Mouse (Mus musculus) kidney, embryonic 15.5 days (tissue): ENCODE measurements around the gene Podxl2. TPM values are rescaled to one million over a fixed set of nuclear protein-coding genes. Genes with fewer than 3 reads are reported as not detected.
A peak's percentile ranks its signal among the peaks of the same experiment; 100 is the strongest.

Source experiments
- ATAC-seq: fragments of 200-750 bp; cut with Nextera tagmentation; replicated peaks from 2 replicates; pipeline ENCODE4 v1.8.0; 2017; ENCODE audit warnings: moderate TSS enrichment; ENCODE audit not compliant: low FRiP score
- H3K27ac ChIP-seq: fragments of 300-500 bp; sonication (generic); 2 replicates; pipeline ENCODE4 v1.5.1; 2015; ENCODE audit warnings: mild to moderate bottlenecking, inconsistent platforms
- H3K27me3 ChIP-seq: fragments of 300-500 bp; sonication (generic); 2 replicates; pipeline ENCODE4 v1.6.1; 2015; ENCODE audit warnings: inconsistent platforms
- H3K36me3 ChIP-seq: fragments of 300-500 bp; sonication (generic); 2 replicates; pipeline ENCODE4 v1.6.1; 2015; ENCODE audit warnings: inconsistent platforms
- H3K4me1 ChIP-seq: fragments of 300-500 bp; sonication (generic); 2 replicates; pipeline ENCODE4 v1.6.1; 2015; ENCODE audit warnings: inconsistent platforms
- H3K4me2 ChIP-seq: fragments of 300-500 bp; sonication (generic); 2 replicates; pipeline ENCODE4 v1.6.1; 2015; ENCODE audit warnings: moderate library complexity, mild to moderate bottlenecking, inconsistent platforms
- H3K4me3 ChIP-seq: fragments of 300-500 bp; sonication (generic); replicated peaks from 2 replicates; pipeline ENCODE4 v1.5.1; 2015; ENCODE audit warnings: mild to moderate bottlenecking, inconsistent platforms
- H3K9ac ChIP-seq: fragments of 300-500 bp; sonication (generic); 2 replicates; pipeline ENCODE4 v1.6.1; 2015; ENCODE audit warnings: mild to moderate bottlenecking, inconsistent platforms
- H3K9me3 ChIP-seq: fragments of 300-500 bp; sonication (generic); replicated peaks from 2 replicates; pipeline ENCODE4 v1.6.1; 2016; ENCODE audit warnings: inconsistent platforms
- WGBS: fragments of 180-500 bp; shearing (Covaris S2); methylation state at CpG from one replicate; pipeline ENCODE4 v1.1.7; 2015; ENCODE audit warnings: mixed read lengths; 5-methylcytosine and 5-hydroxymethylcytosine counted together
- polyA plus RNA-seq: library from polyadenylated mRNA; unstranded; fragments of >200 nt; fragmentation: Nextera tagmentation; extraction: Ambion mirVana; gene quantifications from 2 replicates; pipeline ENCODE4 v1.2.1, GENCODE M21; 2015

Podxl2 gene
- polyA plus RNA-seq, 1 experiment from 2014 or later: 55.0 TPM

- WGBS: 82% methylated on average over 3 of the region's 3 CpGs
- H3K36me3 ChIP-seq: no peaks in the 10 kb centered on the region
- H3K4me3 ChIP-seq: no peak overlapping the region
- no peak overlapping the region for H3K9ac ChIP-seq
- H3K4me1 ChIP-seq: peaks cover 21% of the 10 kb centered on the region
- no peak overlapping the region for H3K27ac ChIP-seq
- H3K9me3 ChIP-seq: no peaks in the 10 kb centered on the region
- no peak for ATAC-seq
- no peaks in the 10 kb centered on the region for H3K27me3 ChIP-seq
- H3K4me2 ChIP-seq: no peak overlapping the region
Measured at GRCm38 (mm10) chr6:88816913-88817312, 57.9 kb downstream of the Podxl2 start.

GRCm38 (mm10) chr6:88815489-88815888 is 59.4 kb downstream of the Podxl2 start:
- H3K36me3 ChIP-seq: no peaks in the 10 kb centered on the region
- H3K4me1 ChIP-seq: peaks cover 27% of the 10 kb centered on the region
- H3K27me3 ChIP-seq: no peaks in the 10 kb centered on the region
- no peak overlapping the region for H3K27ac ChIP-seq
- H3K4me3 ChIP-seq: no peak overlapping the region
- H3K4me2 ChIP-seq: no peak overlapping the region
- H3K9ac ChIP-seq: no peak overlapping the region
- ATAC-seq: no peak
- no peaks in the 10 kb centered on the region for H3K9me3 ChIP-seq
- WGBS: 88% methylated on average over 3 of the region's 3 CpGs

GRCm38 (mm10) chr6:88815036-88815435 is 59.8 kb downstream of the Podxl2 start:
- ATAC-seq: no peak
- WGBS: 80% methylated on average over 3 of the region's 3 CpGs
- no peak overlapping the region for H3K4me3 ChIP-seq
- peaks cover 31% of the 10 kb centered on the region for H3K4me1 ChIP-seq
- H3K4me2 ChIP-seq: no peak overlapping the region
- H3K27me3 ChIP-seq: no peaks in the 10 kb centered on the region
- no peaks in the 10 kb centered on the region for H3K9me3 ChIP-seq
- H3K27ac ChIP-seq: no peak overlapping the region
- no peaks in the 10 kb centered on the region for H3K36me3 ChIP-seq
- no peak overlapping the region for H3K9ac ChIP-seq

DNA sequence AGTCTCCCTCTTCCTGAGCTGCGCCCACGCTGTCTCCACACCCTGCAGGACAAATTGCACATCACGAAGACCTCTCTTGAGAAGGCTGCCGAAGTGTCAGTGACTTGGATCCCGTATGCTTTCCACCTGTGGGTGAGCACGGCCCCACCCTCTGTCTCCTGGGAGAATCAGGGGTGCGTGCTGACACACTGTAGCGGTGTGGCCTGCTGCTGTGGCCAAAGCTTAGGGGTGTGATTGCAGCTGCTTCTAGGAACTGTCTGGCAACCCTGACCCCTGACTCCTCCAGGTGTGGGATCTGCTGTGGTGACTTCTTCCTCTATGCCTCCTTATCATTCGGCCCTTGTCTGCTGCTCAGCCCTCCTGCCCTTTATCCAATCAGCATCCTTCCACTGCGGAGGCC is 61.0 kb downstream of the Podxl2 start:
- WGBS: 73% methylated on average over 10 of the region's 10 CpGs
- H3K36me3 ChIP-seq: no peaks in the 10 kb centered on the region
- no peak overlapping the region for H3K27ac ChIP-seq
- no peaks in the 10 kb centered on the region for H3K9me3 ChIP-seq
- H3K4me3 ChIP-seq: no peak overlapping the region
- no peaks in the 10 kb centered on the region for H3K27me3 ChIP-seq
- H3K4me1 ChIP-seq: peaks cover 38% of the 10 kb centered on the region
- H3K4me2 ChIP-seq: no peak overlapping the region
- ATAC-seq: no peak
- H3K9ac ChIP-seq: no peak overlapping the region

- ATAC-seq: no peak
- H3K27ac ChIP-seq: peak overlapping the region; percentile 88
Measured at GRCm38 (mm10) chr6:88812886-88813285, 62.0 kb downstream of the Podxl2 start.

DNA sequence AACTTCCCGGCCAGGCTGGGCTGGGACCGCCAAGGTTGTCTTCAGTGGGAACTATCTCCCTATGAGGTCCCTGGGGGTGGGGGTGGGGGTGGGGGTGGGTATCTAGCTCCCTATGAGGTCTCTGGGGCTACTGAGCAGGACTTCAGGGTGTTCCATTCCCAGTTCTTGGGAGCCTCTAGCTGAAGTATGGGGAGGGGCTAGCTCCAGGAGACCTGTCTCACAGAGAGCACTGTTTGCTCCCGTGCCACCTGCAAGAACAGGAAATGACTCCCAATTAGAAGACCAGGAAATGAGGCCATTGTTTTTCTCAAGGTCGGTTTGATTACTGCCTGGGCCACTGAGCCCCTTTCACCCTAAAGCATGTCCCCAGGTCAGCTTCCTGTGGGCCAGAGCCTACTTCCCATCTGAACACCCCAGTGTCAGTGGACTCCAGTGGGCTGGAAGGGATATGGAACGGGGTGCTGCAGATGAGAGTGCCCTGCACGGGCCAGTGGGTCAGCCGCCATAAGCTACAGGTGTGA is 62.9 kb downstream of the Podxl2 start:
- H3K27me3 ChIP-seq: no peaks in the 10 kb centered on the region
- peaks cover 42% of the 10 kb centered on the region for H3K4me1 ChIP-seq
- H3K9ac ChIP-seq: no peak overlapping the region
- H3K27ac ChIP-seq: peak overlapping the region; percentile 88
- H3K4me2 ChIP-seq: no peak overlapping the region
- H3K9me3 ChIP-seq: no peaks in the 10 kb centered on the region
- no peak overlapping the region for H3K4me3 ChIP-seq
- 32% methylated on average over 7 of the region's 7 CpGs for WGBS
- H3K36me3 ChIP-seq: no peaks in the 10 kb centered on the region
- ATAC-seq: no peak; the same call in 1 of the 2 replicates

More at GRCm38 (mm10) chr6:88812886-88813285, 62.0 kb downstream of the Podxl2 start:
- H3K4me1 ChIP-seq: peaks cover 38% of the 10 kb centered on the region
- no peaks in the 10 kb centered on the region for H3K9me3 ChIP-seq
- 68% methylated on average over 3 of the region's 3 CpGs for WGBS
- no peak overlapping the region for H3K4me3 ChIP-seq
- no peaks in the 10 kb centered on the region for H3K36me3 ChIP-seq
- no peak overlapping the region for H3K4me2 ChIP-seq
- no peak overlapping the region for H3K9ac ChIP-seq
- H3K27me3 ChIP-seq: no peaks in the 10 kb centered on the region

DNA sequence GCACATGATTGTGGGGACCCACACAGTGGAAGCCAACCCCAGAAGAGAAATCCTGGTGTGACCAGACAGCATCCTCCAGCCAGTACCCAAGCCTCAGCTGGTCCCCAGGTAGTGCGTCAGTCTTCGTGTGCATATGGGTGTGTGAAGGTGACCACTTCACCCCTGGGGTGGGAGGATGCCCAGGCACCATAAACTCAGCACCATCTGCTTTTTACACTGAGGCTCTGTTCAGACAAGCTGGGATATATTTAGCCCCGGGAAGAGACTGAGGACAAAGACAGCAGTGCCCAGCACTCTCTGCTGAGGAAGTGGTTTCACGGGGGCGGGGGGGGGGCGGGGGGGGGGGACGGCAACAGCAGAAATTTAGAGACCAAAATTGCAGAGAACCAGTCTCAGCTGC is 63.4 kb downstream of the Podxl2 start:
- H3K9me3 ChIP-seq: no peaks in the 10 kb centered on the region
- no peak overlapping the region for H3K4me3 ChIP-seq
- no peaks in the 10 kb centered on the region for H3K36me3 ChIP-seq
- no peak overlapping the region for H3K4me2 ChIP-seq
- H3K27me3 ChIP-seq: no peaks in the 10 kb centered on the region
- ATAC-seq: no peak
- H3K4me1 ChIP-seq: peaks cover 43% of the 10 kb centered on the region
- H3K9ac ChIP-seq: no peak overlapping the region
- H3K27ac ChIP-seq: peak overlapping the region; percentile 88
- 22% methylated on average over 7 of the region's 7 CpGs for WGBS

- ATAC-seq: no peak
- no peak overlapping the region for H3K4me2 ChIP-seq
- H3K4me3 ChIP-seq: no peak overlapping the region
- H3K27ac ChIP-seq: 0 out of 2 replicates have a peak overlapping the region, but pooled peaks have one; percentile 41
- H3K36me3 ChIP-seq: no peaks in the 10 kb centered on the region
- no peaks in the 10 kb centered on the region for H3K9me3 ChIP-seq
- no peaks in the 10 kb centered on the region for H3K27me3 ChIP-seq
- H3K9ac ChIP-seq: no peak overlapping the region
- peaks cover 43% of the 10 kb centered on the region for H3K4me1 ChIP-seq
- WGBS: 22% methylated on average over 3 of the region's 3 CpGs
Measured at GRCm38 (mm10) chr6:88810291-88810690, 64.6 kb downstream of the Podxl2 start.

GRCm38 (mm10) chr6:88809091-88810037 is 65.5 kb downstream of the Podxl2 start:
- no peak overlapping the region for H3K4me2 ChIP-seq
- no peaks in the 10 kb centered on the region for H3K9me3 ChIP-seq
- no peak for ATAC-seq
- H3K27ac ChIP-seq: 0 out of 2 replicates have a peak overlapping the region, but pooled peaks have one; percentile 41
- H3K36me3 ChIP-seq: no peaks in the 10 kb centered on the region
- H3K4me1 ChIP-seq: peaks cover 43% of the 10 kb centered on the region
- no peak overlapping the region for H3K4me3 ChIP-seq
- H3K27me3 ChIP-seq: no peaks in the 10 kb centered on the region
- no peak overlapping the region for H3K9ac ChIP-seq
- WGBS: 59% methylated on average over 23 of the region's 23 CpGs

- no peak overlapping the region for H3K27ac ChIP-seq
- H3K9ac ChIP-seq: no peak overlapping the region
- no peaks in the 10 kb centered on the region for H3K27me3 ChIP-seq
- no peak for ATAC-seq
- no peaks in the 10 kb centered on the region for H3K36me3 ChIP-seq
- no peaks in the 10 kb centered on the region for H3K9me3 ChIP-seq
- 86% methylated on average over 17 of the region's 17 CpGs for WGBS
- no peak overlapping the region for H3K4me3 ChIP-seq
- peaks cover 26% of the 10 kb centered on the region for H3K4me1 ChIP-seq
- no peak overlapping the region for H3K4me2 ChIP-seq
Measured at GRCm38 (mm10) chr6:88804966-88805577, 69.8 kb downstream of the Podxl2 start.

GRCm38 (mm10) chr6:88803957-88804695 is 70.7 kb downstream of the Podxl2 start:
- WGBS: 84% methylated on average over 4 of the region's 4 CpGs
- no peak overlapping the region for H3K4me2 ChIP-seq
- no peak overlapping the region for H3K27ac ChIP-seq
- no peak overlapping the region for H3K9ac ChIP-seq
- no peak for ATAC-seq
- no peak overlapping the region for H3K4me3 ChIP-seq
- H3K9me3 ChIP-seq: no peaks in the 10 kb centered on the region
- no peaks in the 10 kb centered on the region for H3K36me3 ChIP-seq
- no peaks in the 10 kb centered on the region for H3K27me3 ChIP-seq
- peaks cover 17% of the 10 kb centered on the region for H3K4me1 ChIP-seq
